Mouse (Mus musculus) hematopoietic stem cell, adult 5-6 weeks (primary cell): ENCODE data around the gene Epas1. TPM values are rescaled to one million over a fixed set of nuclear protein-coding genes. Genes with fewer than 3 reads are reported as not detected.

Experiments used
- ATAC-seq, 2 experiments: fragments of 125-278 bp in 1 of 2; replicated peaks in 1 of 2; 2 replicates each; pipeline ENCODE4 v1.8.0; 2016 to 2017; ENCODE audit warnings: inconsistent platforms in 2 of 2, mild to moderate bottlenecking in 2 of 2, moderate number of reproducible peaks in 2 of 2, low read depth in 1 of 2, moderate TSS enrichment in 1 of 2; ENCODE audit not compliant: low FRiP score in 2 of 2, poor library complexity in 2 of 2, severe bottlenecking in 2 of 2, insufficient read depth in 1 of 2, low TSS enrichment in 1 of 2
- total RNA-seq: library from RNA; stranded (forward); fragments of 172-1452, 232-1000 nt; gene quantifications from 2 replicates; pipeline ENCODE4 v1.2.3, GENCODE M21; 2017

Gene Epas1
- total RNA-seq, 1 experiment from 2014 or later: not detected

DNA sequence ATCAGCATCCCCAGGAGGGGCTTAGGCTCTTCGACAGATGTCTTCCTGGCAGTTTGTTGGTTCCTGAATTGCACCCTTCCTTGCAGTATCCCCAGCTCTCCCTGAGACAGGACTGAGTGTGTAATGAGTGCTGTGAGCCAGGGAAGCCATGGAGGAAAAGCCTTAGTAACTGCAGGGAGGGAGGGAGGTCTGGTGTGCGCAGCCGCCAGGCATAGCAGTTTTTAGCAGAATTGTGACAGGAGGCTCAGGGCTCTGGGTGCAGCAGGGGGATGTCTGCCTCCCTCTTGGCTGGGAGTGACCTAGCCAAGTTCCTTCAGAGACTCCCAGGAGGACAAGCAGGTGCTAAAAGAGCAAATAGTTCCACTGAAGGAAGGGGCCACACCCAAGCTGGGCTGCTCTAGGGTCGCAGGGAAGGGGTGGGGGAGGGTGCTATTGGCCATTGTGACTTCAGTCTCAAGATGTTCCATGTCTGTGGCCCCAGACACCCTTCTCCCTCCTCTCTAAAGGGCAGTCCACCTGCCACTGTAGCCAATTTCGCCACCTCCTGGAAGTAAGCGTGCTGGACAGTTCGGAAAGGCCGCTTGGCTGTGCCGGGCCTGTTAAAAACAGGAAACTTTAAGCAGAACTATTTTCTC is 49.0 kb downstream of the Epas1 start:
- ATAC-seq: peak in 1 of 2 experiments; percentile 16; a peak in 1 of 4 replicates

DNA sequence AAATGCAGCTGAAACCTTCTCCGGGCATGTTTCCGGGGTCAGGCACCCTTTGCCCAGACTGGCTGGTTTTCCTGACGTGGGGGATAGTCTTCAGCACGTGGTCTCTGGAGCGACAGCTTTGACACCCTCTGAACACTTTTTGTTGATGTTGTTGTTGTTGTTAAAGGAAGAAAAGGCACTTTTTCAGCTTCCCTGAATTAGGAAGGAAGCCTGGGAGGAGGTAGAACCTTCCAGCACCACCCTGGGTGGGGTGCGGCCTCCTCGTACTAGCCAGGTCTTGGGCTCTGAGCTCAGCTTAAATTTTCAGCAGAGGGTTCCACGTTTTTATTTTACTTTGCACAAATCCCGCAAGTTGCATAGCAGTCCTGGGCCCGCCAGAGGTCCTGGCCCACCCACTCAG is 49.6 kb downstream of the Epas1 start:
- no peak for ATAC-seq

DNA sequence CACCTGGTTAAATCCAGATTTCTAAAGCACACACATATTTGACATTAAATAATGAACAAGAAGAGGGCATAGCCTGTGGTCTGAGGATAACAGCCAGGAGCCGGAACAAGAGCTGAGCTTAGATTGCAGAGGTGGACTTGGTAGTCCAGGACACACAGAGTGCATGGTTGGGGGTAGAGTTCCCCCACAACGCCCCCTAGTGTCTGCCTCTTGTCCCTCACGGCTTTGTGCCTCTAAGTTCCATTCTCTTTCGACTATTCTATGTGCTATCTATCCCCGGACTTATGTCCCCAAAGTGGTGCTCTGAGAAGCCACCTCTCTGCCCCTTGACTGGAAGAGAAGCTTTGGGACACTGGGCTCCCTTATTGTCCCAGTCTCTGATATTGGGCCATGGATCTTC is 50.2 kb downstream of the Epas1 start:
- ATAC-seq: no peak

DNA sequence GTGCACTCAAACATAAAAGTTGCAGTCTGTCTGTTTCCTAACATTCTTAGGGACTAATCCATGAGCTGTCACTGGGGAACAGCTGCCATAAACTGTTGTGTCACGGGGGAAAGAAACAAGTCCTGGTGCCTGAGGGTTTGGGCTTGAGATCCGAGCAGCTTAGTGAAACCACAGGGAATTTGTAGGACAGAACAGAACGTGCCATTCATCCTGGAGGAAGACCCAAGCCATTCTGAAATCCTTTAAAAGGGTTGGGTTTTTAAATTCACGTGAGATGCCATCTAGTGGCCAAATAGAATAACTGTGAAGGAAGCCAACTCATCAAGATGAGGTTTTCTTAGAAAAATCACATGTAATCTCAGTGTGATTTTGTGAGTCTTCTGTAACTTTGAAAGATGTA is 58.5 kb downstream of the Epas1 start:
- peak in 1 of 2 experiments; percentile 29; a peak in 1 of 4 replicates for ATAC-seq

DNA sequence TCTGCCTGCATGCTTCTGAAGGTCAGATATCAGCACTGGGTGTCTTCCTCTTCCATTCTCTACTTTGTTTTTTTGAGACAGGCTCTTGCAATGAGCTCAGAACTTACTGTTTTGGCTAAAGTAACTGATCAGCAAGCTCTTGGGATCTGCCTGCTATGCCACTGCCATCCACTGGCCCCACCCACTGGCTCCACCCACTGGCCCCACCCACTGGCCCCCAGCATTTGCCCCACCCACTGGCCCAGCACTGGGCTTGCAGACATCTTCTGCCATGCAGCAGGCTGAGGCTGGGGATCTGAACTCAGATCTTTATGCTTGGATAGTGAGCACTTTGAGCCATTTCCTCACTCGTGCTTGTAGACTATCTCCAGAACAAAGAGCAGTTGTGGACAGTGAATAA is 60.8 kb downstream of the Epas1 start:
- 0 out of 4 replicates have a peak, but pooled peaks of 1 of the 2 experiments have one; percentile 9 for ATAC-seq

DNA sequence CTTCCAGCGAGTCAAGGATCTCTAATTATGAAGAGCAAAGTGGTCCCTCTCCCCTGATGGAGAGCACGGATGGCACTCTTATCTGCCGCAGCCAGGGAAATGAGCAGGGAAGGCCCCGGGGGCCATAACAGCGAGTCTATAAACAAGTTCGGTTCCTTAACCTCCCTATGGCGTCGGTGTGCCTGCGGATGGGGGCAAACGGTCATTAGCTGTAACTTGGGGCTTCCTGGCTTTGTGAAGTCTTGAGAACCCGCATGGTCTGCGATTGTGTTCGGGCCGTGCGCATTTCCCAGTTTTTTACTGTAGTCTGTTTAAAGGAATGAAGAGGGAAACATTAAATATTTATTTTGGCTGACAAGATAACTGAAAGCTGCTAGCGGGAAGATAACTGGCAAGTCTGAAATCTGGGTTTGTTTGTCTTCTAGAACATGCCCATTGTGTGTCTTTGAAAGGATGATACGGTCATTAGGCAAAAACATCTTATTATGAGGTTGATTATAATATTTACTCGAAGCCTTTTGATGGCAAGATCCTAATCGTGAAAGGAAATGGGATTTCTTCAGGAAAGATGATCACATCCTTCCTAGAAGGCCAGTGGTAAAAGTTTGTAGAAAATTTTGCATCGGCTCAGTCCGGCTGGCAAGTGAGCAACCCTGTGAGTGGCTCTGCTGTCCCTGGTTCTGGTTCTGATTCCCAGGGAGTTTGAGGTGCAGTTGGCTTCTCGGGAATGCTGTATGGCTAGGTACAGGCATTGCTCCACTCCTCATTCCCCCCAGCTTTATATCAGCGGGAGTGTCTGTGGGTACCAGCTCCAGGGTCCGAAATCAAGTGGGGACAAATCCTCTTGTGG is 61.7 kb downstream of the Epas1 start:
- ATAC-seq: no peak

DNA sequence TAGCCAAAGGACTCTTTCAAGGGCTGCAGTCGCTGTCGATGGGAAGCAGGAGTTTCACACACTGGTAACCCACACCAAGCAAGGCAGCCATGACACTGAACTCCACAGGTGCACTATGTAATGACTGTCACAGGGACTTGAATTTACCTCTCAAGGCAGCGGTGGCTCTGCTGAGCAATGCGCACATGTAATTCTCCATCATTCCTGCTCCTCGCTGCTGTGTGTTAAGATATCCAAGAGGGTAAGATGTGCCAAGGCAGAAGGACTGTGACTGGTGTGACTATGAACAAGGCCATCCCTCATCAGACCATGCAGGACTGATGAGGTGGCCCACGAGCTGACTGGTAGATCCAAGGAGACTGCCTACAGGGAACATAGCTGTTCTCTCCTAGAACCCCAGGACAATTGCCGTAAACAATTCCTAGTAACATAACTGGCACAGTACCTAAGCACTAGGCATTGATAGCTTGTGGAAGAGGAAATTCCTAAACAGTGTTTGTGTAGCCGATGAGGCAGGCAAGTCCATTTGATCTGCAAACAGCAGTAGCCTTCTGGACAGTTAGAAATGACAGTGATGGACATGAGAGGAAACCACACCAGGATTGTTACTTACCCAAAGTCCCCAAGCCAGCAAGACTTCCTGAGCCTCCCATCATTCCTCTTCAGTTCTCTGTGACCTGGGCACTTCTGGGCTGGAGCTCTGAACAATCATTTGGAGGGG is 68.7 kb downstream of the Epas1 start:
- no peak for ATAC-seq

DNA sequence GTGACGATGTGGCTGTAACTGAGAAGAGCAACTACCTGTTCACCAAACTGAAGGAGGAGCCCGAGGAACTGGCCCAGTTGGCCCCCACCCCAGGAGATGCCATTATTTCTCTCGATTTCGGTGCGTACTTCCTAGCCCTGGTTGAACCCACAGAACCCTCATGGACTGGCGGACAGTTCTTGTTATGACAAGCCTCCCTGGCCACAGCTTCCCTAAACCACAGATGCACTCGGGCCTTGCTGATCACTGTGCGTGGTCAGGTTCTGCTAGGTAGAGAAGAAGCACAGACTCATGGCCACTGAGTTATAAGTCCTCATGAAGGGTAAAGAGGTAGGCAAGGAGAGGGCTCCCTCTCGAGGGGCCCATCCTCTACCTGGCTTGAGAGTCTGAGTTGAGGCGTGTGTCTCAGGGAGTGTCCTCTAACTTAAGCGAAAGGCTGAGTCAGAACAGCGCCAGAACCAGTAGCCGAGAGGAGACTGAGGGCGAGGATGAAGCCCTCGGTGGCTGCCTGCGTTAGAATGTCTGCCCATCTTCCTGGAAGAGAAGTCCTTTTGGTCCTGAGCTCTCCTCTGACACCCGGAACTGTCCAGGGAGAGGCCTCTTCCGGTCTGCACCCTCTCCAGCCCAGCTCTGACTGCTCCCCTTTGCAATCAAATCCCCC is 71.1 kb downstream of the Epas1 start:
- 0 out of 4 replicates have a peak, but pooled peaks of 1 of the 2 experiments have one; percentile 29 for ATAC-seq

DNA sequence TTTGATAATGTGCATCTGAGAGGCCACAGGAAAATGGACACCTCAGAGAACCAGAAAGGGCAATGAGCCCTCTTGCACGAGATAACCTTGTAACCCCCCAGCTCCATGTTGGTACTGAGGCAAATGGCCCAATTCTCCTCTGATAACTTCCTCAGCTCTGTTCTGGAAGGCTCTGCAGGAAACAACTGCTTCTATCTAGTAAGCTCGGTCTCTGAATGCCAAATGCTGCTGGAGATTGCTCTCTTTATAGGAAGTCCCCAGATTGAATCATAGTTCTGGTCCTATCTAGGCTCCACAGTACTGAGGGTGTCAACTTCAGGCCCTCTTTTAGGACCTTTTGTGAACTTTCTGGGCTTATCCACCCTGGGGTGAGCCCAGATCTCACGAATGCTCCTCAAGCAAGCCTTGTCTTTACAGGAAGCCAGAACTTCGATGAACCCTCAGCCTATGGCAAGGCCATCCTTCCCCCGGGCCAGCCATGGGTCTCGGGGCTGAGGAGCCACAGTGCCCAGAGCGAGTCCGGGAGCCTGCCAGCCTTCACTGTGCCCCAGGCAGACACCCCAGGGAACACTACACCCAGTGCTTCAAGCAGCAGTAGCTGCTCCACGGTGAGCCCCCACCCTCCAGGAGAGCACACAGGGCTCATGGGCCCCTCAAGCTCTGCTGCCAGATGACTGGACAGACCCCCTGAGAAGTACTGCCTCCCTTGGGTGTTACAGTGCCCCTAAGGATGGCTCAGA is 71.8 kb downstream of the Epas1 start:
- no peak for ATAC-seq

DNA sequence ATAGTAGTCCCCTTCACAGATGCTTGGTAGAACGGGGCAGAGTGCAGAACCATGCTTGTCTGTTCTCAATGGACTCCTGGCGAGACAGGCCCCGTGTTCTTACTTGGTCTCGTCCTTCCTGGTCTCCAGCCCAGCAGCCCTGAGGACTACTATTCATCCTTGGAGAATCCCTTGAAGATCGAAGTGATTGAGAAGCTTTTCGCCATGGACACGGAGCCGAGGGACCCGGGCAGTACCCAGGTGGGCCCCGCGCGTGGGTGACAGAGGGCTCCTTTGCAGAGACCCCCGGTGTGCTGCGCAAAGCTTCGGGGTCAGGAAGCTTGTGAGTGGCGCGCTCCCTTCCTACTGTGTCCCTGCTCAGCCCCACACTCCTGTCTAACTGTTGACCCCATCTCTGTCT is 72.9 kb downstream of the Epas1 start:
- ATAC-seq: no peak

DNA sequence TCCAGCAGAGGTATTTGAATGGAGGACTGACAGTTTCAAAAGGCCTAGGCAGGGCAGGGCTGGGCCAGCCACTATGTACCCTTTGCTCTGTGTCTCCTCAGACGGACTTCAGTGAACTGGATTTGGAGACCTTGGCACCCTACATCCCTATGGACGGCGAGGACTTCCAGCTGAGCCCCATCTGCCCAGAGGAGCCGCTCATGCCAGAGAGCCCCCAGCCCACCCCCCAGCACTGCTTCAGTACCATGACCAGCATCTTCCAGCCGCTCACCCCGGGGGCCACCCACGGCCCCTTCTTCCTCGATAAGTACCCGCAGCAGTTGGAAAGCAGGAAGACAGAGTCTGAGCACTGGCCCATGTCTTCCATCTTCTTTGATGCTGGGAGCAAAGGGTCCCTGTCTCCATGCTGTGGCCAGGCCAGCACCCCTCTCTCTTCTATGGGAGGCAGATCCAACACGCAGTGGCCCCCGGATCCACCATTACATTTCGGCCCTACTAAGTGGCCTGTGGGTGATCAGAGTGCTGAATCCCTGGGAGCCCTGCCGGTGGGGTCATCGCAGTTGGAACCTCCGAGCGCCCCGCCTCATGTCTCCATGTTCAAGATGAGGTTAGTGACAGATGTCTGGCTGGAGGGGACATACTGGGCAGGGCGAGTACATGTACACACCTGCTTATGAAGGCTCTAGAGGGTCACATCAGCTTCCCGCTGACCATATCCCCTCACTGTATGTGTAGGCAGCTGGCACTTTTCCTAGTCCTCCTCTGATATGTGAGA is 74.1 kb downstream of the Epas1 start:
- ATAC-seq: no peak

DNA sequence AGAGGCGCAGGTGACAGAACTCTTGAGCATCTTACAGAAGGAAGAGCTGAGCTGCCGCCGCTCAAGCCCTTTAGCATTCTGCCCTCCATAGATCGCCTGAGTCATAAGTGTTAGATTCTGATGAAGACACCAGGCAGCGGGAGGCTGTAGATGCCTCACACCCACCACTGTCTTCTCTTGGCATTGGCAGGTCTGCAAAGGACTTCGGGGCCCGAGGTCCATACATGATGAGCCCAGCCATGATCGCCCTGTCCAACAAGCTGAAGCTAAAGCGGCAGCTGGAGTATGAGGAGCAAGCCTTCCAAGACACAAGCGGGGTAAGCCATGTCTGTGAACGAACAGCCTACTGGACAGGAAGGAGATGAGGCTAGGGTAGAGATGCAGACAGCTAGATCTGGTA is 75.0 kb downstream of the Epas1 start:
- ATAC-seq: no peak

DNA sequence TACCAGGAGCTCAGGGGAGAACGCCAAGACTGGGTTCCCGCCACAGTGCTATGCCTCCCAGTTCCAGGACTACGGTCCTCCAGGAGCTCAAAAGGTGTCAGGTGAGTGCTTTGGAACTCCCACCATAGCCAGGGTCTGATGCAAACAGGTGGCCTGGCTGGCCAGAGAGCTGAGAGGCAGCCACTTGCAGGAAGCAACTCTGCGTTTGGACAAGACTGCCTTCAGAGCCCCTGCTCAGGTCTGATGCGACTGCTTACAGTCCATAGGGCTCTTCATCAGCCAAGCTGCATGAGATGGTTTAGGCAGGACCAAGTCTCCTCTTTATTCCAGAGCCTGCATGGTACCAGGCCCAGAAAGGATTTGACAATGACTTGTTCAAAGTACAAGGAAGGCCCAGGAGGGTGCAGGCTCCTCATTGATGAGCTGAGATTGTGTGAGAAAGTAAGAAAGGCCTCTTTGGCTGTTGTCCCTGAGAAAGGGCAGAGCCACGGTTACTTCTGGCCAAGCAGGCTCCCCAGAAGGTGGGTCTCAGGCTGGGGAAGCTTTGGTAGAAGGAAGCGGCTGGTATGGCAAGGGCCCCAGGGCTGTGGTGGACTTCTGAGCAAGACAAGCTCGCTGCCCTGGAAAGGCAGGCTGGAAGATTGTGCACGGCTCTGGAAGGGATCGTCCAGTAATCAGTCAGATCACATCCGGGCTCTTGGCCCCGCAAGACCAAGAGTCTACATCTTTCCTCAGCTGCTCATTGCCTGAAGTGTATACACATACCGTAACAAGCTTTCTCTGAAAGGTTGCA is 76.1 kb downstream of the Epas1 start:
- no peak for ATAC-seq

DNA sequence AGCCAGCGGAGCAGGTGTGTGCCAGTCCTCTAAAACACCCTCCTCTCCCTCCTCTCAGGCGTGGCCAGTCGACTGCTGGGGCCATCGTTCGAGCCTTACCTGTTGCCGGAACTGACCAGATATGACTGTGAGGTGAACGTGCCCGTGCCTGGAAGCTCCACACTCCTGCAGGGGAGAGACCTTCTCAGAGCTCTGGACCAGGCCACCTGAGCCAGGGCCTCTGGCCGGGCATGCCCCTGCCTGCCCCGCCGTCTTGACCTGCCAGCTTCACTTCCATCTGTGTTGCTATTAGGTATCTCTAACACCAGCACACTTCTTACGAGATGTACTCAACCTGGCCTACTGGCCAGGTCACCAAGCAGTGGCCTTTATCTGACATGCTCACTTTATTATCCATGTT is 77.4 kb downstream of the Epas1 start:
- no peak for ATAC-seq

DNA sequence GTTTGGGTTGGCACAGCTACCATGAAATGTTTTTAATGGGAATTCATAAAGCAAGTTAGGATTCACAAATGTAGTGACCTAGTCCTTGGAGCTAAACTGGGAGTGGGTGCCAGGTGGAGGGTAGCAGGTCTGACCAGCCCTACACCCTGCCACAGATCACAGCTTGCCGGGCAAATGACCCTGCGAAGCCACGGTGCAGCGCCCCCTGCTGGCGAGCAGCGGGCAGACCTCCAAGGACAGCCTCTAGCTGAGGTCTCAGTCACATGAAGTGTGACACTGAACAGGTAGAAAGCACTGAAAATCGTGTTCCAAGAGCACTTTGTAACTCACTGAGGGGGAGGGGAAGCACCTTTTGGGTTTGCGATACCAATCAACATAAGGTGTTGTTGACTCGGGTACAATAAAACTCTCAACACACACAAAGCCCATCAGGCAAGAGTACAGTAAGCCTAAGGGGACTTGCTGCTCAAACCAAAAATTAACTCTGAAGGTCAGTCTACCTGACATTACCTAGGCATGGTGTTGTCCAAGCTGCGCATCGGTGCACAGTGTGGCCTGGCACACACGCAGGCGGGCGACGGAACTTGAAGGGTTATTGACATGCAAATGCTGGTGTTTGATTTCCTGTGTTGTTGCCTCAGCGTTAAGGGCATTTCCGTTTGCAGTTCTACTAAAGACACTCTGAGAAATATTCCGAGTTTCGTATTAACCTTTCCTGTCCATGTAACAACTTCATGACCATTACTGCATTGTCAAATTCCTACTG is 79.2 kb downstream of the Epas1 start:
- 0 out of 4 replicates have a peak, but pooled peaks of 1 of the 2 experiments have one; percentile 48 for ATAC-seq
